Mouse (Mus musculus) G1E-ER4 (cell line): Measurements from ENCODE around the gene Olfr212. TPM values are rescaled to one million over a fixed set of nuclear protein-coding genes. Genes with fewer than 3 reads are reported as not detected.
A peak's percentile ranks its signal among the peaks of the same experiment; 100 is the strongest.
"Not testable (repeated sequence)": the region's sequence is repeated elsewhere in the genome, so short reads cannot be mapped to it uniquely, and the experiment has no call there.

ENCODE experiments used
- GATA1 ChIP-seq: IDR thresholded peaks from one replicate; pipeline ENCODE4 v1.8.0; 2012; ENCODE audit warnings: low read length, inconsistent platforms
- polyA plus RNA-seq: library from polyadenylated mRNA; stranded (reverse); fragments of >175 nt; gene quantifications from 2 replicates; pipeline ENCODE4 v1.2.3, GENCODE M21; 2012

The Olfr212 gene
- polyA plus RNA-seq: not detected in 2 replicates

GRCm38 (mm10) chr6:116506302-116507003 lies at the start of gene Olfr212:
TSS of gene Olfr212 (plus strand) at chr6:116506516.
- TF ChIP-seq GATA1: not testable (repeated sequence)

DNA sequence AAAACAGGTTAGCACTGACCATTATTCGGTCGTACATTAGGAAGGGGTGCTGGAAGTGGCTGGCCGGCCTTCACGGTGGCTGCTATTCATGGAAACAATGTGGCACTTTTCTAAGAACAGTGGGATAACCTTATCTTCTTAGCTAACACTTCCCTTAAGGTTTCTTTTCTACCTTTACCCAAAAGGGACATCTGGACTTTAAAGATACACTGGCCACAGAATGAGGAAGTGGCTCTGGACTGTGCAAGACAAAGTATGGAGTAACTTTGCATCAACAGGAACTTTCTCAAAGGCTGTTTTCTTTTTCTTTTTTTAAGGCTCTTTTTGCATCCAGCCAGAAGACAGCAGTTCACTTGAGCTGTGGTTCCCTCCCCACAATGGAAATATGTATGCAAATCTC lies 47.6 kb upstream of the Olfr212 start:
- TF ChIP-seq GATA1: peak; percentile 60

GRCm38 (mm10) chr6:116459232-116459631 lies 47.1 kb upstream of the Olfr212 start:
- TF ChIP-seq GATA1: no peak

- no peak for TF ChIP-seq GATA1
These were observed 45.6 kb upstream of the Olfr212 start, which contains the start of gene Alox5 for GRCm38 (mm10) chr6:116460544-116461283. TSS of gene Alox5 (minus strand) at chr6:116461178.

- no peak for TF ChIP-seq GATA1
These were observed 38.2 kb upstream of the Olfr212 start for GRCm38 (mm10) chr6:116468081-116468480.

- no peak for TF ChIP-seq GATA1
These were observed 21.2 kb upstream of the Olfr212 start for GRCm38 (mm10) chr6:116485081-116485480.

- no peak for TF ChIP-seq GATA1
These were observed 19.5 kb upstream of the Olfr212 start for GRCm38 (mm10) chr6:116486833-116487232.

GRCm38 (mm10) chr6:116488791-116489190 lies 17.5 kb upstream of the Olfr212 start, which contains the start of gene Olfr211:
TSS of gene Olfr211 (plus strand) at chr6:116489091.
- TF ChIP-seq GATA1: no peak

DNA sequence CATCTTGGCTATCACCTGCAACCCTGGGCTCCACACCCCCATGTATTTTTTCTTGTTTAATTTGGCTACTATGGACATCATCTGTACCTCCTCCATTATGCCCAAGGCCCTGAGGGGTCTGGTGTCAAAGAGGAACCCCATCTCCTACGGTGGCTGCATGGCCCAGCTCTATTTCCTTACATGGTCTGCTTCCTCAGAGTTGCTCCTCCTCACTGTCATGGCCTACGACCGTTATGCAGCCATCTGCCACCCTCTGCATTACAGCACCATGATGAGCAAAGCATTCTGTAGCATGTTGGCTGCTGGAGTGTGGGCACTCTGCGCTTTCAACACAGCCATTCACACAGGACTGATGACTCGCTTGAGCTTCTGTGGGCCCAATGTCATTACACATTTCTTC lies 12.6 kb upstream of the Olfr212 start:
- no peak for TF ChIP-seq GATA1

GRCm38 (mm10) chr6:116495960-116496359 lies 10.4 kb upstream of the Olfr212 start:
- no peak for TF ChIP-seq GATA1

GRCm38 (mm10) chr6:116514832-116515231 lies 8.5 kb downstream of the Olfr212 start:
- TF ChIP-seq GATA1: no peak

DNA sequence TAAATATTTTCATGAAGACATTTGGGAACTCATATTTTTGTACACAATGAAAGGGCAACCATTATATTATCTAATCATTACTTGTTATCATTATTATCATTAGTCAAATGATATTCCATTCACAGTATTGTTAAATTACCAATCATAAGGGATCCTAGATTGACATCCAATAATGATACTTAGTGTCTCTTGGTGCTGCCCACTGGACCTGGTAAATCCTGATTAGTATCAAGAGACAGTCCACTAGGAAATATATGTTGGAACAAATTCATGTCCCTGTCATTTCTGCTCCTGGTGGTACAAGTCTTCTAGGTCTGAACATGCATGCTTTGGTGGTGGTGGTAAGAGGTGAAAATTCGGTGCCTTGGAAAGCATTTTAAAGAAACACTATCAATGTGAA lies 31.8 kb downstream of the Olfr212 start, which contains the start of gene Olfr213:
Gene Olfr213 (plus strand): TSS at position 301 of the 400 bp plus-strand sequence.
- no peak for TF ChIP-seq GATA1

- TF ChIP-seq GATA1: no peak
These were observed 36.2 kb downstream of the Olfr212 start for GRCm38 (mm10) chr6:116542500-116542899.

- TF ChIP-seq GATA1: not testable (repeated sequence)
These were observed 44.5 kb downstream of the Olfr212 start, which contains the start of gene Gm5580 for GRCm38 (mm10) chr6:116550841-116551240. TSS of gene Gm5580 (plus strand) at chr6:116551141.

DNA sequence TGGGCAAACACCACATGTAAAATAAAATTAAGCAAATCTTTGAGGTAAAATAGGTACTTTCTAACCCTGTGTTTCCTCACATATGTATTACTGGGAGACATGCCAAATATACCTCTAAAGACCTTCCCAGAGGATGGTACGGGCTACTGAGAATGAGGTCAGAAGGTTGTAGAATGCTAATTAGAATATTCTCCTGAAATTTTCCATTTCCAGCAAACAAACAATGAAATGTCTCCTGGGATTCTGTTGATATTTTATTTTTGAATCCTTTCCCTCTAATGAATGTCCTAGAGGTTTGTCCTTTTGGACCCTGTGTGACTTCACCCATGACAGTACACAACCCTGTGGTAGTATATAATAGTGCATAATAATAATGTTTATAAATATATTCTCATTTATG lies 47.6 kb downstream of the Olfr212 start, which contains the start of gene Olfr214:
Gene Olfr214 (plus strand): TSS at position 301 of the 400 bp plus-strand sequence.
- TF ChIP-seq GATA1: no peak

GRCm38 (mm10) chr6:116554952-116555351 lies 48.6 kb downstream of the Olfr212 start:
- no peak for TF ChIP-seq GATA1

Other genes starting within 250 kb of the Olfr212 start
- 0.90 and 1.8 TPM in 2 replicates for gene Zfand4, start 242.3 kb upstream of the Olfr212 start, polyA plus RNA-seq
- gene March8, start 168.5 kb upstream of the Olfr212 start, polyA plus RNA-seq: 9.5 and 13.7 TPM in 2 replicates
- 0.12 TPM in 2 replicates for gene Alox5, start 45.3 kb upstream of the Olfr212 start, polyA plus RNA-seq
- not detected in 2 replicates for gene Olfr211, start 17.4 kb upstream of the Olfr212 start, polyA plus RNA-seq
- not detected in 2 replicates for gene Olfr213, start 31.9 kb downstream of the Olfr212 start, polyA plus RNA-seq
- 0.17 and 0.25 TPM in 2 replicates for gene Gm5580, start 44.6 kb downstream of the Olfr212 start, polyA plus RNA-seq
- not detected in 2 replicates for gene Olfr214, start 47.7 kb downstream of the Olfr212 start, polyA plus RNA-seq
- gene Olfr215, start 77.7 kb downstream of the Olfr212 start, polyA plus RNA-seq: not detected in 2 replicates
- not detected in 2 replicates for gene Zfp422, start 122.5 kb downstream of the Olfr212 start, polyA plus RNA-seq
- not detected in 2 replicates for gene Depp1, start 144.1 kb downstream of the Olfr212 start, polyA plus RNA-seq
- gene Rassf4, start 167.4 kb downstream of the Olfr212 start, polyA plus RNA-seq: not detected in 2 replicates
- under 0.01 TPM in 1 of 2 replicates, not detected in the other for gene Tmem72, start 210.4 kb downstream of the Olfr212 start, polyA plus RNA-seq